Mouse (Mus musculus): Measurements from ENCODE around the gene Akr1b7.
"Not testable (repeated sequence)": the region's sequence is repeated elsewhere in the genome, so short reads cannot be mapped to it uniquely, and the experiment has no call there.

The Akr1b7 gene

GRCm38 (mm10) chr6:34412023-34412422 is at the start of gene Akr1b7:
TSS of gene Akr1b7 (plus strand) at chr6:34412334.
- in situ Hi-C loops (cut with MboI, MseI), result no loop called here

DNA sequence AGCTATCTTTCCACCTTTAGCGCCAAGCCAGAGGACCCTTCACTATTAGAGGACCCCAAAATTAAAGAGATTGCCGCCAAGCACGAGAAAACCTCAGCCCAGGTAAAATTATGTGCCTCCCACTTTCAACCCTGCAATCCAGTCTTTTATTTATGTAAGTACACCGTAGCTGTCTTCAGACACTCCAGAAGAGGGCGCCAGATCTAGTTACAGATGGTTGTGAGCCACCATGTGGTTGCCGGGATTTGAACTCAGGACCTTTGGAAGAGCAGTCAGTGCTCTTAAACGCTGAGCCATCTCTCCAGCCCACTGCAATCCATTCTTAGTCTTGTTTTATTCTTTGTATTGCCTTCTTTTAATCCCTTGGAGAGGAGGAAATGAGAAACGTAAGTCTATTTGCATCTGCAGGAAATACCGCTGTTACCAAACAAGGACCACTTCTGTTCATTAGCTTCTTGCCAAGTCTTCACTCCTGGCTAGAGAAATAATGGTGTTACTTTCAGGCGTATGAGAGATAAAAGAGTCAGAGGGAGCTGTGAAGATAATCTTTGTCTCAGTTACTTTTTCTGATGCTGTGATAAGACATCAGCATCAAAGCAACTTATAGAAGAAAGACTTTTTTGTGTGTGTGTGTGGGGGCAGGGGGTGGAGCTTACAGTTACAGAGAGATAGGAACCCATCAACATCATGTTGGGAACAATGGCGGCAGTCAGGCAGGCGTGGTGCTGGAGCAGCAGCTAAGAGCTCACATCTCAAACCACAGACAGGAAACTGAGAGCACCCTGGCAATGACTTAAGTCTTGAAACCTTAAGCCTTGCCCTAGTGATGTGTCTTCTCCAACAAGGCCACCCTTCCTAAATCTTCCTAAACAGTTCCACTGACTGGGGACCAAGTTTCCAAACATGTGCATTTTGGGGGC is 47.7 kb upstream of the Akr1b7 start:
- in situ Hi-C loops (cut with MboI, MseI), result loop anchor here (25.0 kb wide), 1 partner anchor 398 kb away; no protein-coding TSS in a partner anchor

DNA sequence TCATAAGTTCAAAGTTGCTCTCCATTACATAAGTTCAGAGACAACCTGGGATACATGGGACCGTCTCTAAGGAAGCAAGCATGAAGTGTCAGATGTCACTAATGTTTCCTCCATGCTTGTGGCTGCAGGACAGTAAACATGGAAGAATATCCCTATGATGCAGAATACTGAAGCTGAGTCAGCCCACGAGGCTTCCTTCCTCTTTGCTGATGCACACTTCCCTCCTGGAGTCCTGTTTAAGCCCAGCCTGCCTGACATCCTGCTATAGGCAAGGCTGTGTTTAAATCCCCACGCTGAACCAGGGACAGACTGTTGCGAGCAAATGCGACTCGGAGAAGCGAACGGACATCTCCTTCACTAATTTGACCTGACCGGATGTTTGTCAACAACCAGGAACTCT is 44.1 kb upstream of the Akr1b7 start:
- in situ Hi-C loops (cut with MboI, MseI), result loop anchor here (25.0 kb wide), 1 partner anchor 394 kb away; no protein-coding TSS in a partner anchor

GRCm38 (mm10) chr6:34370081-34370480 is 42.1 kb upstream of the Akr1b7 start:
- in situ Hi-C loops (cut with MboI, MseI), result loop anchor here (25.0 kb wide), 1 partner anchor 392 kb away; no protein-coding TSS in a partner anchor

- in situ Hi-C loops (cut with MboI, MseI), result loop anchor here (25.0 kb wide), 1 partner anchor 390 kb away; no protein-coding TSS in a partner anchor
Observed at GRCm38 (mm10) chr6:34371700-34372351, 40.3 kb upstream of the Akr1b7 start.

DNA sequence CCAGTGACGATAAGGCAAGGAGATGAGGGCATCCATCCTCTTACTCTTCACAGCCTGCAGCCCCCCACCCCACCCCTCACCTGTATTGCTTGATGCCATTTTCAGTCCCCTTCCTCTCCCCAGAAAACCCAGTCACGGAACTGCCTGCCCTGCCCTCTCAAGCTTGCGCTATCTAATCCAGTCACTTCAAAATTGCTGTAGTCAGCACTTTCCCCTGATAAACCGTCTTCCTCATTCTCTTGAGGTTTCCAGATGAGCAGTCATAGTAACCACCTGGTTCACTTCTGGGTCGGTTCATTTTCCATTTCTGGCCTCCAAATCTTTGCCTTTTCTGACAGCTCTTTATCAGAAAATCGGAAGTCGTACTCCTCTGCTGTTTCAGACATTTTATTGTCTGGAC is 38.3 kb upstream of the Akr1b7 start:
- in situ Hi-C loops (cut with MboI, MseI), result loop anchor here (25.0 kb wide), 1 partner anchor 388 kb away; no protein-coding TSS in a partner anchor

DNA sequence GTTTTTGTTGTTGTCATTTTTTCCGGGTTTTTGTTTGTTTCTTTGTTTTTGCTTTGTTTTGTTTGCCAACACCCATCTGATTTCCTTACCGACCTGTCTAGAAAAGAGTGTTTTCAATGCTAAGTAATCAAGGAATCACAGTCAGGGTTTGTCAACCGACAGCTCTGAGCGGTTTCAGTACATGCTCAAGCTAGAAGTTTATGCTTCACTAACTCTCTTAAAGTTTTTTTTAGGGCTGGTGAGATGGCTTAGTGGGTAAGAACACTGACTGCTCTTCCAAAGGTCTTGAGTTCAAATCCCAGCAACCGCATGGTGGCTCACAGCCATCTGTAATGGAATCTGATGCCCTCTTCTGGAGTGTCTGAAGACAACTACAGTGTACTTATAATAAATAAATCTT is 36.2 kb upstream of the Akr1b7 start:
- in situ Hi-C loops (cut with MboI, MseI), result not testable (repeated sequence)

GRCm38 (mm10) chr6:34383401-34383800 is 28.7 kb upstream of the Akr1b7 start:
- in situ Hi-C loops (cut with MboI, MseI), result no loop called here

- in situ Hi-C loops (cut with MboI, MseI), result no loop called here
Observed at GRCm38 (mm10) chr6:34384110-34384661, 27.9 kb upstream of the Akr1b7 start, which contains the start of gene Akr1b10. TSS of gene Akr1b10 (plus strand) at chr6:34384218.

DNA sequence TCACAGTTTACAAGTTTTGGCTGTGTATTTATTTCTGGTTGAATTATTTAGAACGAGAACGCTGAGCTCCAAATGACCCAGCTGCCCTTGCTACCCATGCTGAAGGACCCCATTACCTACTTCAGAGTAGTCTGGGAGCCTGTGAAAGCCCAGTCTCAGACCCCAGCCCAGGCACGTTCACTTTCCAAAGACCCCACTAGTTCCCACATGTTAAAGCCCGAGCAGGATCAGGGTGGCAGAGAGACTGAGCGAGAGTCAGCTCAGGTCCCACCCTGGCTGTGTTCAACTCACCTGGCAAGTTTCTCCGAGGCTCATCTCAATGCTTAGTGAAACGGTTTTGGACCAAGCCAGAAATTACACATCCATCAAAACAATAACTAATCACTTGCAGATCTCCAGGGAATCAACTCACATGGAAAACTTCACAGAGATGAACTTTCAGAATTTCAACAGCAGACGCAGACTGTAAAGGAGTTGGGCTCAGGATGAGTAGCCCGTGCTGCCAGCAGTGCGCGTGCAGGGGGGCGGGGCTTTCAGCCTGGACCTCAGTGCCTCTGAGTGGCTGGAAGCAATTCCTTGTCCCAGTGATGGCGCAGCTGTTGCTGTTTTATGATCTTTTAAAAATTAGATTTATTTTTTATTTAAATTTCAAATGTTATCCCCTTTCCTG is 27.3 kb upstream of the Akr1b7 start:
- in situ Hi-C loops (cut with MboI, MseI), result no loop called here

DNA sequence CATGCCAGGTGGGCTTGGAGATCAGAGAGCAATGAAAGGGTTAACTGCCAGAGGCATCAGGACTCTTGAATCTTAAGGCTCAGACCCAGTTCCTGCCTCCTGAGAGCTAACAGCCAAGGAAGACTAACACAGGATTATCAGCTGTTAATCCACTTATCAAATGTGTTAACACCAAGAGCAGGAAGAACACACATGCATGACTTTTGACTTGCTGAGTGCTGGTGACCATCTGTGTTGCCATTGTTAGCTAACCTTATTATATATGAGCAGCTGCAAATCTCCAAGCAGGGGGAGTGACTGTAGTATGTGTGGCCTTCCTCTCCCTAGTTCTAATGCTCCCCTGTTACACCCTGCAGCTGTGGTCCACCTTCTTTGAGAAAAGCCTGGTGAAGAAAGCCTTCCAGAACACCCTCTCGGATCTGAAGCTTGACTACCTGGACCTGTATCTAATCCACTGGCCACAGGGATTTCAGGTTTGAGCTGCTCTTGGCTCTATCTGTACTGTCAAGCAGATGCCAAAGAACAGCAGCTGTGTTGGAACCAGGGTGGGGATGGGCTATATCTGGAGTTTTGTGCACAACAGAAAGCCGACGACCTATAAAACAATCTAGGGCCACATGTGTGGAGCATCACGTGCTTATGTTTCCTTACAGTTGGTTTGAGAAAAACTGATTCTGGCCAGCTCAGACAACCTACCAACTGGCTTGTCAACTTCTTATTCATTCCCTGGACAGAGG is 23.5 kb upstream of the Akr1b7 start:
- in situ Hi-C loops (cut with MboI, MseI), result no loop called here

DNA sequence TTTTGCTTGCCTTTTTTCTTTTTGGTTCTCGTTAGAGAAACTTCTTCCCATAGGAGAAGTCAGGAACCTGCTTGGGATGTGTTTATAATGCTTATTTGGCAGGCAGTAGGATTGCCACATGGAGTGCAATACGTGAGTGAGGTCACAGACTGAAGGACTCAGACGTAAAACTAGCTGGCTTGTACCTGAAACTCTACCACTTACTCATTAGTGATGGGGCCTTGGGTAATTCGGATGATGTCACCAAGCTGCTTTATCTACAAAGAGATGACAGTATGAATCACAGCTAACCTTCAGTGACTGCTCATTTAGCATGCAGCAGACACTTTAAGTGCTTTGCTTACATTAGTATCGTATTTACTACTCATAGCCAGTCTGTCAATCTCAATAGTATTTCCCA is 16.2 kb upstream of the Akr1b7 start:
- in situ Hi-C loops (cut with MboI, MseI), result no loop called here

- in situ Hi-C loops (cut with MboI, MseI), result no loop called here
Observed at GRCm38 (mm10) chr6:34398431-34398830, 13.7 kb upstream of the Akr1b7 start.

GRCm38 (mm10) chr6:34399606-34400220 is 12.4 kb upstream of the Akr1b7 start:
- in situ Hi-C loops (cut with MboI, MseI), result no loop called here

DNA sequence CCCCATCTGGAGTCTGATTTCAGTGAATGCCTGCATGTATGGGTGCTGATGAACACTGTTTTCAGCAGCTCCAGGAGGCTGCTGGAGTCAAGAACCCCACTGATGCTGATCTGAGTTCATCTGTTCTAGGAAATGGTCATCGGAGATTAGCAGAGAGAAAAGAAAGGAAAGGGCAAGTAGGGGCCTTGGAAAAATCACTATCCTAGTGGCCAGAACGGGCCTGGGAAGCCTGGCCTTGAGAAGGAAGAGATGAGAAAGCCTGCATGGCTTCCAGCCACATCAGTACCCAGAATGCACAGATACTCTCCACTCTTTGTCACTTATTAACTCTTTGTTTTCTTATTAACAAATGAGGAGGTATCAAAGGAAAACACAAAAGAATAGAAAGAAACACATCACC is 11.4 kb upstream of the Akr1b7 start:
- in situ Hi-C loops (cut with MboI, MseI), result no loop called here

GRCm38 (mm10) chr6:34406746-34407145 is 5.4 kb upstream of the Akr1b7 start:
- in situ Hi-C loops (cut with MboI, MseI), result no loop called here

DNA sequence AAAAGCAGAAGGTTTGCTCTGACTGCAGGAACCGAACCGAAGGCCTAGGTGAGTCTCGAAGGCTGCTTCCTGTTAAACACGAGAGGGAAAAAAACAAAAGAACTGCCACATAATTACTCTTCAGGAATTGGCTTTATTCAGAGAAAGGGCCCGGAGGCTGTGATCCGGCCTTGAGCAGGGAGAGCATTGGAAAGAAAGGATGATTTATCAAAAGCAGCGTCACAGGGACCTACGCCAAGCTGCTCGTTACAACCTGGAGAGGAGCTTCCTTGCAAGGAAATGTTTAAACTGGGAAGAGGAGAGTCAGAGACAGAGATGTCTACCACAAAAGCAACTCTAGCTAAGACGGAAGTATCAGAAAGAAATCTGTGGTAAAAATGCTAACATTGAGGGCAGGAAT is 4.7 kb upstream of the Akr1b7 start:
- in situ Hi-C loops (cut with MboI, MseI), result no loop called here

GRCm38 (mm10) chr6:34412688-34413087 is 554 bp downstream of the Akr1b7 start:
- in situ Hi-C loops (cut with MboI, MseI), result no loop called here

DNA sequence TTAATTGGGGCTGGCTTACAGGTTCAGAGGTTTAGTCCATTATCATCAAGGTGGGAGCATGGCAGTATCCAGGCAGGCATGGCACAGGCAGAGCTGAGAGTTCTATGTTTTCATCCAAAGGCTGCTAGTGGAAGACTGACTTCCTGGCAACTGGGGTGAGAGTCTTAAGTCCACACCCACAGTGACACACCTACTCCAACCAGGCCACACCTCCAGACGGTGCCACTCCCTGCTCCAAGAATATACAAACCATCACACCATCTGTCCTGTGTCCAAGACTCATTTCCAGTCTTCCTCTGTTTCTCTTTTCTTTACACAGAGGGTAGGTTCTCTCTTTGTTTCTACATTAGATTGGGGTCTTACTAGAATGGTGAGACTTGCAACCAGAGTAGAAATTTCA is 1.3 kb downstream of the Akr1b7 start:
- in situ Hi-C loops (cut with MboI, MseI), result not testable (repeated sequence)

DNA sequence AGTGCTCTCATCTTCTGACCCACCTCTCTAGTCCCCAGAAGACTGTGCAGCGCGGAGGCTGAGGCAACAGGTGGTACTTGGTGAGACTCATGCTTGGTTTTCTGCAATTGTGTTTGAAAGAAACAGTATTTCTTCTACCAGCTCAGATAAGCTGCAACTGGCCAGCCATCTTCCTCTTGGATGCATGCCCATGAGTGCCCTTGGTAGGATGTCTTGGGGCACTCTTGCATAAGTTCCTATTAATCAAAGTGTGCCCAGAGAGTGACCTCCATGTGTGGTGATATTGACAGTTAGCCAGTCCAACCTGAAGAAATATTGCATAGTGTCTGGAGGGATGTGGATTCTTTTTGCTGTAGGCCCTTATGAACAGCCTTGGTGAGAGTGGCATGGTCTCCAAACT is 4.4 kb downstream of the Akr1b7 start:
- in situ Hi-C loops (cut with MboI, MseI), result no loop called here

GRCm38 (mm10) chr6:34419071-34419470 is 6.9 kb downstream of the Akr1b7 start:
- in situ Hi-C loops (cut with MboI, MseI), result no loop called here

Measured in T-helper 2 cell (primary cell).